Mouse (Mus musculus) neural tube, embryonic 13.5 days (tissue): ENCODE results near the gene Cebpe. TPM values are rescaled to one million over a fixed set of nuclear protein-coding genes. Genes with fewer than 3 reads are reported as not detected.
A peak's percentile ranks its signal among the peaks of the same experiment; 100 is the strongest.

ENCODE experiments used
- ATAC-seq: fragments of 200-750 bp; cut with Nextera tagmentation; 2 replicates; pipeline ENCODE4 v1.8.0; 2017; ENCODE audit warnings: low read depth, mild to moderate bottlenecking, moderate TSS enrichment, moderate library complexity
- H3K27ac ChIP-seq: fragments of 300-500 bp; sonication (generic); replicated peaks from 2 replicates; pipeline ENCODE4 v1.5.1; 2015; ENCODE audit warnings: moderate library complexity, mild to moderate bottlenecking, inconsistent platforms
- H3K27me3 ChIP-seq: fragments of 300-500 bp; sonication (generic); 2 replicates; pipeline ENCODE4 v1.6.1; 2015; ENCODE audit warnings: mild to moderate bottlenecking, inconsistent platforms
- H3K36me3 ChIP-seq: fragments of 300-500 bp; sonication (generic); 2 replicates; pipeline ENCODE4 v1.6.1; 2015; ENCODE audit warnings: mild to moderate bottlenecking, inconsistent platforms
- H3K4me1 ChIP-seq: fragments of 300-500 bp; sonication (generic); replicated peaks from 2 replicates; pipeline ENCODE4 v1.6.1; 2015; ENCODE audit warnings: inconsistent platforms
- H3K4me2 ChIP-seq: fragments of 300-500 bp; sonication (generic); 2 replicates; pipeline ENCODE4 v1.6.1; 2015; ENCODE audit warnings: inconsistent platforms, mild to moderate bottlenecking, moderate library complexity
- H3K4me3 ChIP-seq: fragments of 300-500 bp; sonication (generic); 2 replicates; pipeline ENCODE4 v1.5.1; 2015; ENCODE audit warnings: mild to moderate bottlenecking, inconsistent platforms
- H3K9ac ChIP-seq: fragments of 300-500 bp; sonication (generic); 2 replicates; pipeline ENCODE4 v1.6.1; 2015; ENCODE audit warnings: moderate library complexity, mild to moderate bottlenecking, inconsistent platforms
- H3K9me3 ChIP-seq: fragments of 300-500 bp; sonication (generic); 2 replicates; pipeline ENCODE4 v1.6.1; 2016; ENCODE audit warnings: inconsistent platforms
- WGBS: fragments of 180-500 bp; shearing (Covaris S2); methylation state at CpG from one replicate; pipeline ENCODE4 v1.1.7; 2015; 5-methylcytosine and 5-hydroxymethylcytosine counted together
- polyA plus RNA-seq: library from polyadenylated mRNA; unstranded; fragments of >200 nt; fragmentation: Nextera tagmentation; extraction: Ambion mirVana; gene quantifications from 2 replicates; pipeline ENCODE4 v1.2.1, GENCODE M21; 2015

Gene Cebpe
- polyA plus RNA-seq, 1 experiment from 2014 or later, result not detected

DNA sequence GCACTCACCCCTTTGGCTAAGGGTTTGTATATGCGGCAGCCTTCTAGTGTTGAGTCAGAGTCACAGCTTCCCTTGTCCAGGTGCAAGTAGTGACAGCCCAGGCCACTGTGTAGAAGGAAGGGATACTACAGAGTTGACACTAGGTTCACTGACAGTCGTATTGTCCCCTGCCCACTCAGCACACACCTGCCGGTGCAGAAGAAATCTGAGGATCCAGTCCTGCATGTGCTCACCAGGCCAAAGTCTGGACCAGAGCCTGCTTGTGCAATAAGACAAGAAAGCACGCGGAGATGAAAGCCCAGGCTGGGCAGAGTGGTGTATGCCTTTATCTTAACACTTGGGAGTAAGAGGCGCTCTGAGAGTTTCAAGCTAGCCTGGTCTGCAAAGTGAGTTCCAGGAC lies 16.9 kb downstream of the Cebpe start:
- Histone ChIP-seq H3K9ac (no peak overlapping the region), H3K4me1 (no peaks in the 10 kb centered on the region), H3K9me3 (no peaks in the 10 kb centered on the region), H3K27ac (no peak overlapping the region), H3K4me2 (no peak overlapping the region), H3K4me3 (no peak overlapping the region), H3K27me3 (no peaks in the 10 kb centered on the region), H3K36me3 (peaks cover 39% of the 10 kb centered on the region)
- WGBS, result 87% methylated on average over 6 of the region's 6 CpGs
- ATAC-seq, result no peak

DNA sequence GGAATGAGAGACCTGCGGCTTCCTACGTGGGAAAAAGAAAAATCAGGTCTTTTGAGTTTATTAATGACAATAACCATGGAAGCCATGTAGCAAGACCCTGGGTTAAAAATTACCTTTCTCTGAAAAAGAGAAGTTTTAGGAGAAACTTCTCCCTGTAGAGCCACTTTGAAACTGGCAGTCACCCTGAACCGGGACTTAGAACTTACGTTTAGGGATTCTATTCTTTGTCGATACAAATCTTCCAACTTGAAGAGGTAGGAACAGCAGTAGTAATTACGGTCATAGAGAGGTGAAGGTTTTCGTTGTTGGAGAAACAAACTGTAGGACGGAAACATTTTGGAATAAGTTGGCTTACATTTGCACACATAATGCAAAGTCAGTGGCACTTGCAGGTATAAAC lies 24.7 kb downstream of the Cebpe start:
- 7% methylated on average over 8 of the region's 8 CpGs for WGBS
- Histone ChIP-seq H3K4me2 (peak overlapping the region; percentile 69), H3K4me3 (peak overlapping the region; percentile 77), H3K27me3 (no peaks in the 10 kb centered on the region), H3K36me3 (peaks cover 37% of the 10 kb centered on the region), H3K4me1 (peaks cover 49% of the 10 kb centered on the region), H3K9ac (peak overlapping the region; percentile 75), H3K27ac (peak overlapping the region; percentile 63; the same call in 1 of the 2 replicates), H3K9me3 (no peaks in the 10 kb centered on the region)
- no peak for ATAC-seq

DNA sequence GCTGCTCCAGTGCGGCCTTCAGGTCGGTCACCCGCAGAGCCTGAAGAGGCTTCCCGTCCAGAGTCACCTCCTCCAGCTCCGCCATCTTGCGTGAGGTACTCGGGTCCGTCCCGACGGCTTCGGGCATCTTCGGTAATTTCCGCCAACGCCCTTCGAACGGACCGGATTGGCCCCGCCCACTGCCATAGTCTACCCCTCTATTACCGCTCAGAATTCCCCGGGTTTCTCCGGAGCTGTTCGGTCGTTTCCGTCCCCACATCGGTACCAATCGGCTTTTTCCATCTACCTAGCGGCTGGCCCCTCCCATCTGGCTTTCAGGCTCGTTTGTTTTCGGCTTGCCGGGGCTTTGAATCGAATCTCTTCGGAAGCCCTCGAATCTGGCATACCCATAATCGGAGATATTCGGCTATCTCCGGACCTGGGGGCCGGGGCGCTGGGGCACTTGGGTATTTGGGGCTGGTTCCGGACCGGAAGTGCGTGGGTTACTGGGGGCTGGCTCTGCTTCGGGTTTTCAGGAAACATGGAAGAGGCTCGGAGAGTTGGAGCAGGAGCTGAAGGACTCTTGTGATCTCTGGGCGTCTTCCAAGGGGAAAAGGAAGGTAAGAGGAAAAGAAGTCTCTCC lies 25.3 kb downstream of the Cebpe start, which contains the start of gene Acin1:
Gene Acin1, minus strand, starts transcription at position 410 of the 622 bp plus-strand sequence.
- WGBS, result under 1% methylated on average over 44 of the region's 44 CpGs
- no peaks in the 10 kb centered on the region for H3K9me3 ChIP-seq
- ATAC-seq, result peak; percentile 98
- H3K4me2 ChIP-seq, result peak within 1 kb of the TSS; percentile 69
- H3K27me3 ChIP-seq, result no peaks in the 10 kb centered on the region
- H3K9ac ChIP-seq, result peak within 1 kb of the TSS; percentile 87
- peaks cover 49% of the 10 kb centered on the region for H3K4me1 ChIP-seq
- peak within 1 kb of the TSS; percentile 77 for H3K4me3 ChIP-seq
- peak within 1 kb of the TSS; percentile 95 for H3K27ac ChIP-seq
- peaks cover 42% of the 10 kb centered on the region for H3K36me3 ChIP-seq

DNA sequence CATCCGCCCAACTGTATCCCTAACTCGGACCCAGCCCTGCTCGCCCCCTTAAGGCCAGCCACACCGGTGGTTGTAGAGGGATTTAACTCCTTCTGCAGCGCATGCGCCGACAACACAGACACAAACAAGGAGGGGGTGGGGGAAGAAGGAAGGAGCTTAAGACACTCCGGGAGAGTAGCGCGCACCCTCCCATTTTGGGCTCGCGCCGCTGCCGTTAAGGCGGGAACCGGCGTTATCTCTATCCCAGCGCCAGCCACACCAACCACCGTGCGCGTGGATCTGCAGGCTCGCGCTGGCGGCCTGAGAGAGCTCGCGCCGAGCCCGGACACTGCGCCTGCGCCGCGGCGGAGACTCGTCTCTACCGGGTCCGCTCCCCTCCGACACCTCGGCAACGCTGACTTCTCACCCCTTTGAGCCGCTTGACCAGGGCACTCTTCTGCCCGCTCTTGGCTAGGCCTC lies 25.9 kb downstream of the Cebpe start, which contains the start of gene 1700123O20Rik:
Gene 1700123O20Rik, plus strand, starts transcription at position 154 of the 459 bp plus-strand sequence.
- peak; percentile 85 for ATAC-seq
- peak within 1 kb of the TSS; percentile 87 for H3K9ac ChIP-seq
- no peaks in the 10 kb centered on the region for H3K9me3 ChIP-seq
- peaks cover 46% of the 10 kb centered on the region for H3K36me3 ChIP-seq
- peaks cover 49% of the 10 kb centered on the region for H3K4me1 ChIP-seq
- WGBS, result under 1% methylated on average over 41 of the region's 41 CpGs
- H3K27ac ChIP-seq, result peak within 1 kb of the TSS; percentile 95
- H3K27me3 ChIP-seq, result no peaks in the 10 kb centered on the region
- H3K4me2 ChIP-seq, result peak within 1 kb of the TSS; percentile 69
- peak within 1 kb of the TSS; percentile 77 for H3K4me3 ChIP-seq

DNA sequence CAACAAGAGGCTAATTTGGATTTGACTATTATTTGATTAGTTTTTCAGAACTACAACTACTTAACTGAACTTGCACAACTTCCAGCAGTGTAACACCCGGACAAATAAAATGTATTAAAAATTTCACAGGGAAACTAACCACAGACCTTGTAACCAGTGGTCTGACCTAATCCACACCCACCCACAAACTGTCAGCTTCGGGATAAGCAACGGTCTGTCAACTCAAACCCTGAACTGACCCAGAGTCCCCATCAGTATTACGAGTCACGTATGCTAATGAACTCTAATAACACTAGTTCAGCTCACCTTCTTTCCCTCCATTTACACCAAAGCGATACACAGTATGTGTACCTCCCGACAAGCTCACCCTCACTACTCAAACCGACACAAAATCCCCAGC lies 26.5 kb downstream of the Cebpe start:
- Histone ChIP-seq H3K9ac (peak overlapping the region; percentile 87), H3K27me3 (no peaks in the 10 kb centered on the region), H3K4me1 (peaks cover 49% of the 10 kb centered on the region), H3K4me2 (peak overlapping the region; percentile 67), H3K4me3 (peak overlapping the region; percentile 77), H3K9me3 (no peaks in the 10 kb centered on the region), H3K27ac (peak overlapping the region; percentile 95; the same call in 1 of the 2 replicates), H3K36me3 (peaks cover 44% of the 10 kb centered on the region)
- WGBS, result 13% methylated on average over 8 of the region's 8 CpGs
- ATAC-seq, result no peak

DNA sequence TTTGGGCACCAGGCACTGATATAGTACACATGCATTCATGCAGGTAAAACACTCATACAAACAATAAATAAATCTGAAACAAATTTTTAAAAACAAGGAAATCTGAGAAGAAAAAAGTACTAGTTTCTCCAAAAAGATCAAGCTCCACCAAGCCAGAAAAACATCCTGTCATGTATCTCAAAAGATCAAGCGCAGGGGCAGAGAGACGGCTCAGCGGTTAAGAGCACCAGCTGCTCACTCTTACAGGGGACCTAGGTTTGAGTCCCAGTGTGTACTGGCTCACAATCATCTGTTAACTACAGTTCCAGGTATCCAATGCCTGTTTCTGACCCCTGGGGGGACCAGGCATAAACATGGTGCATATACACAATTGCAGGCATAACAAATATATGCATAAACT lies 29.6 kb downstream of the Cebpe start:
- WGBS, result 89% methylated on average over 3 of the region's 3 CpGs
- H3K27me3 ChIP-seq, result no peaks in the 10 kb centered on the region
- H3K4me2 ChIP-seq, result no peak overlapping the region
- peaks cover 53% of the 10 kb centered on the region for H3K36me3 ChIP-seq
- no peak overlapping the region for H3K4me3 ChIP-seq
- H3K9me3 ChIP-seq, result no peaks in the 10 kb centered on the region
- peaks cover 29% of the 10 kb centered on the region for H3K4me1 ChIP-seq
- H3K9ac ChIP-seq, result no peak overlapping the region
- ATAC-seq, result no peak
- no peak overlapping the region for H3K27ac ChIP-seq

DNA sequence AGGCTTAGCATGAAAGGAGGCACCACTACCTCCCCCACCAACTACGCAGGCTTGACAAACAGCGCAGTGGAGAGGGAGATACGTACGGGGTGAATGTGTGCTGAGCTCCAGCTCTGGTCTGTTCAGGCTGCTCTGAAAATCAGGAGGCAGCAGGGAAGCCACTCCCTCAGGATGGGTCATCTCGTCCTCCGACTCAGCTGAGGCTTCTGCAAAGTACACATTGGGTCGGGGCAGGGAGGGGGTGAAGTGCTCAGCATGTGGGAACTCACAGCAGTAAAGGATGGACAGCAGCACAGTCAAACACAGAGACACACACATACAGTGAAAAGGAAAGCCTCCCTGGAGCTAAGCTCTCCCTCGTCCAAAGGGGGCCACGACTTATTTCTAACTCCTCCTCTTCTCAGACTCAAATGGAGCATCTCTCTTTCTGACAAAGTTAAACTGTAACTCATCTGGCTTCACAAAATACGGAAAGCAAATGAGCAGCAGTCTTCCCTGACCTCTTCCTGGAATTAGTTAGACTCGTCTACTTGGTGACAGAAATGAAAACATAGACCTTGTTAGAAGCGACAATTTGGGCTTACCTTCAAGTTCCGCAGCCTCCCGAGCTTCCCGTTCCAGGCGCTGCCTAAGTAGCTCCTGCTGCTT lies 33.2 kb downstream of the Cebpe start:
- H3K4me2 ChIP-seq, result no peak overlapping the region
- no peak for ATAC-seq
- H3K36me3 ChIP-seq, result peaks cover 81% of the 10 kb centered on the region

DNA sequence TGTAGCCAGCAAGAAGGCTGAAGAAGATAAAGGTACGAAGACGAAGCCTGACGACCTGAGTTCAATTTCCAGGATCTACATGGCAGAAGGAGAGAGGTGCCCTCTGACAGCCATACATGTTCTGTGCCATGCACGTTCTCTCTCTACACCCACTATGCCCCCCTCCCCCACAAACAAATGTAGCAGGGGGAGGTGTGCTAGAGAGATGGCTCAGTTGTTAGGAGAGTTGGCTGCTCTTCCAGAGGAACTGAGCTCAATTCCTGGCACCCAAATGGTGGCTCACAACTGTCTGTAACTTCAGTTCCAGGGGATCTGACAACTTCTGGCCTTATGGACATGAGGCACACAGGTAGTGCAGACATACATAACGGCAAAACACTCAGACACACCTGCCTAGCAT lies 35.7 kb downstream of the Cebpe start:
- Histone ChIP-seq H3K4me1 (no peaks in the 10 kb centered on the region), H3K27ac (no peak overlapping the region), H3K9ac (no peak overlapping the region), H3K4me2 (no peak overlapping the region), H3K27me3 (no peaks in the 10 kb centered on the region), H3K9me3 (no peaks in the 10 kb centered on the region), H3K36me3 (peaks cover 83% of the 10 kb centered on the region), H3K4me3 (no peak overlapping the region)
- WGBS, result 97% methylated on average over 5 of the region's 5 CpGs
- ATAC-seq, result no peak

More for the DNA sequence above, 33.2 kb downstream of the Cebpe start:
- Histone ChIP-seq H3K9me3 (no peaks in the 10 kb centered on the region), H3K4me3 (no peak overlapping the region), H3K27me3 (no peaks in the 10 kb centered on the region), H3K4me1 (peaks cover 10% of the 10 kb centered on the region; the same call in 1 of the 2 replicates), H3K9ac (no peak overlapping the region), H3K27ac (no peak overlapping the region)
- WGBS, result 85% methylated on average over 16 of the region's 16 CpGs

DNA sequence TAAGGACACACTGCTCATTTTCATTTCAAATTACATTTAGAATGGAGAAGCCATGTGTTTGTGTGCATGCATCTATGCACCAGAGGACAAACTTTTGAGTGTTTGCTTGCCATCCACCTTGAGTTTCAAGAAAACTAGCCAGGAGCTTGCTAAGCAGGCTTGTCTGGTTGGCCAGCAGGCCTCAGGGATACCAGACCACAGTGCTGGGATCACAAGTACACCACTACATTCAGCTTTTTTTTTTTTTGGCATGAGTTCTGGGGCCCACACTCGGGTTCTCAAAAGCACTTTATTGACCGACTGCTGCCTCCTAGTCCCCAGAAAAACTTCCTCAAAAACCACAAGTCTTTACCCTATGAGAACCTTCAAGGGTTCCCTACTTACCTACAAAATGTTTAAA lies 37.7 kb downstream of the Cebpe start:
- H3K9ac ChIP-seq, result no peak overlapping the region
- H3K9me3 ChIP-seq, result no peaks in the 10 kb centered on the region
- no peaks in the 10 kb centered on the region for H3K27me3 ChIP-seq
- 84% methylated on average over 2 of the region's 2 CpGs for whole genome bisulfite sequencing
- no peak overlapping the region for H3K27ac ChIP-seq
- H3K4me3 ChIP-seq, result no peak overlapping the region
- H3K4me1 ChIP-seq, result no peaks in the 10 kb centered on the region
- ATAC-seq, result no peak
- H3K36me3 ChIP-seq, result peaks cover 83% of the 10 kb centered on the region
- H3K4me2 ChIP-seq, result no peak overlapping the region

DNA sequence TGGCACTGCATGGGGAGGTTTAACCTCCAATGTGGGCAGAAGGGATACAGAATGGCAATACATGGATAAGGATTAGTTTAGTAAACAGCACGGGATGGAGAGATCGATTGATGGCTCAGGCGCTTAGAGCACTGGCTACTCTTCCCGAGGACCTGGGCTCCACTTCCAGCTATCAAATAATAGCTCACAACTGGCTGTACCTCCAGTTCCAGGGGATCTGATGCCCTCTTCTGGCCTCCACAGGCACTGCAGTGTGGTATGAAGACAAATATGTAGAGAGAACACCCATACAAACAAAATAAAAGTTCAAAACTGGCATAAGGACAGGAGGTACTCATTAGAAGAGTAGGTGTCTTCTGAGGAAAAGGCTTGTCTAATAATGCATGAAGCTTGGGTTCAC lies 42.6 kb downstream of the Cebpe start:
- Histone ChIP-seq H3K4me3 (no peak overlapping the region), H3K9me3 (no peaks in the 10 kb centered on the region), H3K4me1 (no peaks in the 10 kb centered on the region), H3K27me3 (no peaks in the 10 kb centered on the region), H3K9ac (no peak overlapping the region), H3K36me3 (peaks cover 88% of the 10 kb centered on the region), H3K4me2 (no peak overlapping the region), H3K27ac (no peak overlapping the region)
- ATAC-seq, result no peak
- WGBS, result 79% methylated on average over 4 of the region's 4 CpGs

DNA sequence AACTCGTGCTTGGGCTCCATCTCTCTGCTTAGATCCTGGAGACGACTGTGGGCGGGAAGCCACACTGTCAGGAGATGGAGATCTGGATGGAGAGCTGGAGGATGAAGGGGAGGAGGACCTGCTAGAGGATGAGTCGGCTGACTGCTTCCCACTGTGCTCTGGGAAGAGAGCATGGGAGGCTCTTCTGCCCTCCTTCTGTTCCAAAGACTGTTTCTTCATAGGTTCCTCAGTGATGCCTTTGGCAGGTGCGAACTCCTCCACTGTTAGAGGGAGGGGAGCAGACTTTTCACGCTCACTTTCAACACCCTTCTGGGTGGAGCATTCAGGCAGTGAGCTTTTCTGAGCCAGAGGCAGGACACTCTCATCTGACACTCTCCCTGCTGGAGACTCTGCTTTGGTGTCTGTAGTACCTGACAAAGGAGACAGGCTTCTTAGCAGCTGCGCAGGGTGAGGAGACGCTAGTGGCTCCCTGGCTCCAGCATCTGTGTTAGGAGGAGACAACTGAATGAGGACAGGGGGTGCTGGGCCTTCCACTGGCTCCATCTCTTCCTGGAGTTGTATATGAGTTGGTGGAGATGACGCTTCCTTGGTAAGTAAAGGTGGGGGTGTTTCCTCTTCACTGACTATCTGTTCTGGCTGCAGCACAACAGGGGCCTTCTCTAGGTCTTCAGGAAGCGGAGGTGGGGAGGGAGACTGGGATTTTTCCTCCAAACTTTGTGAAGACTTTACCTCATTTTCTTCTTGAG lies 47.3 kb downstream of the Cebpe start:
- ATAC-seq, result no peak
- 91% methylated on average over 10 of the region's 10 CpGs for WGBS

More for the DNA sequence above, 47.3 kb downstream of the Cebpe start:
- H3K4me1 ChIP-seq, result no peaks in the 10 kb centered on the region
- H3K9ac ChIP-seq, result no peak overlapping the region
- H3K27ac ChIP-seq, result no peak overlapping the region
- peaks cover 97% of the 10 kb centered on the region for H3K36me3 ChIP-seq
- no peaks in the 10 kb centered on the region for H3K27me3 ChIP-seq
- H3K9me3 ChIP-seq, result no peaks in the 10 kb centered on the region
- H3K4me2 ChIP-seq, result no peak overlapping the region
- no peak overlapping the region for H3K4me3 ChIP-seq
